Mouse (Mus musculus) forebrain, embryonic 14.5 days (tissue): ENCODE measurements around the gene Mettl3. TPM values are rescaled to one million over a fixed set of nuclear protein-coding genes. Genes with fewer than 3 reads are reported as not detected.
A peak's percentile ranks its signal among the peaks of the same experiment; 100 is the strongest.
"Not testable (repeated sequence)": the region's sequence is repeated elsewhere in the genome, so short reads cannot be mapped to it uniquely, and the experiment has no call there.

Source experiments
- ATAC-seq: fragments of 200-750 bp; cut with Nextera tagmentation; 2 replicates; pipeline ENCODE4 v1.8.0; 2017; ENCODE audit warnings: mild to moderate bottlenecking, moderate library complexity
- DNase-seq: peaks from one replicate; pipeline ENCODE4 v3.0.0-alpha.2; 2015; ENCODE audit warnings: low spot score
- H3K27ac ChIP-seq: fragments of 300-500 bp; sonication (generic); 2 replicates; pipeline ENCODE4 v1.5.1; 2014; ENCODE audit warnings: low read depth, mild to moderate bottlenecking, control low read depth, low read length, moderate library complexity
- H3K27me3 ChIP-seq: fragments of 300-500 bp; sonication (generic); replicated peaks from 2 replicates; pipeline ENCODE4 v1.6.1; 2014; ENCODE audit warnings: low read length, control low read depth, mixed read lengths; ENCODE audit not compliant: control insufficient read depth, insufficient read depth
- H3K36me3 ChIP-seq: fragments of 300-500 bp; sonication (generic); 2 replicates; pipeline ENCODE4 v1.6.1; 2014; ENCODE audit warnings: low read length, control low read depth; ENCODE audit not compliant: control insufficient read depth, insufficient read depth
- H3K4me1 ChIP-seq: fragments of 300-500 bp; sonication (generic); 2 replicates; pipeline ENCODE4 v1.6.1; 2014; ENCODE audit warnings: antibody characterized with exemption, low read length, control low read depth; ENCODE audit not compliant: control insufficient read depth, insufficient read depth
- H3K4me2 ChIP-seq: fragments of 300-500 bp; sonication (generic); 2 replicates; pipeline ENCODE4 v1.6.1; 2014; ENCODE audit warnings: mild to moderate bottlenecking, control low read depth, low read length
- H3K4me3 ChIP-seq: fragments of 300-500 bp; sonication (generic); 2 replicates; pipeline ENCODE4 v1.5.1; 2014; ENCODE audit warnings: low read depth, low read length, control low read depth
- H3K9ac ChIP-seq: fragments of 300-500 bp; sonication (generic); 2 replicates; pipeline ENCODE4 v1.6.1; 2014; ENCODE audit warnings: mild to moderate bottlenecking, low read length, control low read depth, moderate library complexity
- H3K9me3 ChIP-seq: fragments of 300-500 bp; sonication (generic); replicated peaks from 2 replicates; pipeline ENCODE4 v1.6.1; 2016; ENCODE audit warnings: low read length, control low read depth, mixed read lengths; ENCODE audit not compliant: control insufficient read depth
- WGBS: fragments of 180-500 bp; shearing (Covaris S2); extraction: QIAGEN DNeasy Blood & Tissue Kit; methylation state at CpG from one replicate; pipeline ENCODE4 v1.1.7; 2014; 5-methylcytosine and 5-hydroxymethylcytosine counted together
- polyA plus RNA-seq: library from polyadenylated mRNA; unstranded; fragments of >200 nt; fragmentation: Nextera tagmentation; extraction: Ambion mirVana; gene quantifications from 2 replicates; pipeline ENCODE4 v1.2.1, GENCODE M21; 2014

Gene Mettl3
- polyA plus RNA-seq, 1 experiment from 2014 or later: 46.9 TPM

GRCm38 (mm10) chr14:52306100-52306499 is 1.2 kb upstream of the Mettl3 start:
- ATAC-seq (no peak), DNase-seq (no peak)
- H3K27ac ChIP-seq: no peak overlapping the region
- no peaks in the 10 kb centered on the region for H3K9me3 ChIP-seq
- no peaks in the 10 kb centered on the region for H3K27me3 ChIP-seq
- H3K9ac ChIP-seq: no peak overlapping the region
- H3K4me1 ChIP-seq: peaks cover 6% of the 10 kb centered on the region
- WGBS: 95% methylated on average over 2 of the region's 2 CpGs
- H3K4me2 ChIP-seq: no peak overlapping the region
- no peak overlapping the region for H3K4me3 ChIP-seq
- H3K36me3 ChIP-seq: peaks cover 2% of the 10 kb centered on the region; the same call in 1 of the 2 replicates

- not testable (repeated sequence) for H3K27ac ChIP-seq, H3K4me1 ChIP-seq, ATAC-seq, H3K9ac ChIP-seq, DNase-seq, H3K4me3 ChIP-seq, H3K27me3 ChIP-seq, H3K9me3 ChIP-seq
- 77% methylated on average over 3 of the region's 3 CpGs for WGBS
- Histone ChIP-seq H3K36me3 (peaks cover 21% of the 10 kb centered on the region), H3K4me2 (peak overlapping the region; percentile 78; the same call in 1 of the 2 replicates)
These were observed 1.4 kb downstream of the Mettl3 start for GRCm38 (mm10) chr14:52303517-52303916.

DNA sequence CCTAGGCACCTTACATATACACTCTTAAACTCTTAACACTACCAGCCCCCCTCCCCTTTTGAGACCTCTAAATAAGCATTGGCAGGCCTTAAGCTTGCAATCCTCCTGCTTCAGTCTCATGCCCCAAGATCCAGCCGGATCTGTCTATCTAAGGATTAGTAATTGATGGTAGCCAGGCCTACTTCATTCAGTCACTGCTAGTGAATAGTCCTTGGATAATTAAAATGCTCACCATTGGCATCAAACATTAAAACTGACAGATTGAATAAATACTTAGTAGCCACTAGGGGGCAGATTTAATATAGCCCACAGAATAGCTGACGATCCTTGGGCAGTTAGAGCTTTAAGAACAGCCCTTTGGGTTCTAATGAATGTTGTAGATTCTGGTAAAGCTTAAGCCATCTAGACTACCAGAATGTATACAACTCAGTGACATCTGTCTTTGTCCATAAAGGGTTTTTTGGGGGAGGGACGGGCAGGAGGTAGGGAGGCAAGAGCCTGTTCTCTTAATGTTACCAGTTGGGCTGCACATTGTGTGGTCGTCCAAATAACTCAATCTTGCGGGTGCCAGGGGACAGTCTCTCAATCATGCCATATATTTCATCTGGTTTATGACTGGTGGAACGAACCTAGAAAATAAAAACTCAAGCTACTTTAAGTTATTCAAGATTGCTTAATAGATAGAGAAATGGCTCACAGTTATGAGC is 9.2 kb downstream of the Mettl3 start:
- H3K4me3 ChIP-seq: no peak overlapping the region
- no peaks in the 10 kb centered on the region for H3K9me3 ChIP-seq
- WGBS: 64% methylated on average over 6 of the region's 6 CpGs
- peaks cover 86% of the 10 kb centered on the region for H3K36me3 ChIP-seq
- H3K4me1 ChIP-seq: no peaks in the 10 kb centered on the region
- peak; percentile 85 for DNase-seq
- H3K27ac ChIP-seq: no peak overlapping the region
- peak; percentile 63 for ATAC-seq
- no peak overlapping the region for H3K4me2 ChIP-seq
- H3K9ac ChIP-seq: no peak overlapping the region
- H3K27me3 ChIP-seq: no peaks in the 10 kb centered on the region

DNA sequence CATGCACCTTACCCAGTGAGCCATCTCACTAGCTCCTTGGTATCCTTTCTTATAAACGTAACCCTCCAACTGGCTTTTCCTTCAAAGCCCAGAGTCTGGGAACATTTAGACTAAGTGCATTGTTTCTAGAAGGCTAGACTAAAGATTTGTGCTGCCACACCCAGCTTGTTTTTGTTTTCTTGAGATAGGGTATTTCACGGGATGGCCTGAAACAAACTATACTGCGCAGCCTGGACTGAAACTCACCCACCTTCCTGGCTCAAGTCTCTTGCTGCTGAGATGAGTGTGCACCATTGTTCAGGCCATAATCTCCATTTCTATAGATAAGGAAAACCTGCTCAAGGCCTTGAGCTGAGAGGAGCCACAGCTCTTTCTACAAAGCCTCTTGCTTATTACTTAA is 20.7 kb downstream of the Mettl3 start:
- no peaks in the 10 kb centered on the region for H3K27me3 ChIP-seq
- no peak overlapping the region for H3K4me2 ChIP-seq
- peaks cover 5% of the 10 kb centered on the region; the same call in 1 of the 2 replicates for H3K4me1 ChIP-seq
- no peak overlapping the region for H3K4me3 ChIP-seq
- ATAC-seq (no peak), DNase-seq (no peak)
- H3K9ac ChIP-seq: no peak overlapping the region
- WGBS: 95% methylated on average over 3 of the region's 3 CpGs
- H3K27ac ChIP-seq: no peak overlapping the region
- no peaks in the 10 kb centered on the region for H3K9me3 ChIP-seq
- H3K36me3 ChIP-seq: peaks cover 33% of the 10 kb centered on the region

DNA sequence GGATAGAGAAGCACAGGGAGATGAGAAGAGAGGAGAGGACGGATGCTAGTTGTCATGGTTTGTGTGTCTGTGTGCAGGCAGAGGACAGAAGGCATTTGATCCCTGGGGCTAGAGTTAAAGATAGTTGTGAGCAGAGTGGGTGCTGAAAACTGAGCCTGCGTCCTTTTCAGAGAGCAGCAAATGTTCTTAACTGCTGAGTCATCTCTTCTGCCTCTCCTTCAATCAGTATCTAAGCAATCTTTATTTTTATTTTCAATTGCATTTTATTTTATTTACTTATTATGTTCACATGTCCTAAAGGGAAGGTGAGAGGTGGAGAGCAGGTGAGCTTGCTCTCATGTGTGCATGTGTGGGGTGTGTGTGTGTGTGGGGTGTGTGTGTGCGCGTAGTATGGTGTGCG is 21.3 kb downstream of the Mettl3 start:
- DNase-seq (no peak), ATAC-seq (no peak)
- 97% methylated on average over 5 of the region's 5 CpGs for WGBS
- Histone ChIP-seq H3K27ac (no peak overlapping the region), H3K4me2 (no peak overlapping the region), H3K4me3 (no peak overlapping the region), H3K4me1 (peaks cover 5% of the 10 kb centered on the region; the same call in 1 of the 2 replicates), H3K9ac (no peak overlapping the region), H3K27me3 (no peaks in the 10 kb centered on the region), H3K36me3 (peaks cover 30% of the 10 kb centered on the region), H3K9me3 (no peaks in the 10 kb centered on the region)

GRCm38 (mm10) chr14:52279747-52280120 is 25.2 kb downstream of the Mettl3 start:
- ATAC-seq: peak; percentile 30
- peaks cover 5% of the 10 kb centered on the region; the same call in 1 of the 2 replicates for H3K4me1 ChIP-seq
- no peak for DNase-seq
- H3K36me3 ChIP-seq: peaks cover 4% of the 10 kb centered on the region
- no peaks in the 10 kb centered on the region for H3K27me3 ChIP-seq
- peak overlapping the region; percentile 68 for H3K4me2 ChIP-seq
- peak overlapping the region; percentile 82 for H3K9ac ChIP-seq
- WGBS: under 1% methylated on average over 18 of the region's 21 CpGs
- peak overlapping the region; percentile 80 for H3K27ac ChIP-seq
- H3K4me3 ChIP-seq: peak overlapping the region; percentile 86
- no peaks in the 10 kb centered on the region for H3K9me3 ChIP-seq

DNA sequence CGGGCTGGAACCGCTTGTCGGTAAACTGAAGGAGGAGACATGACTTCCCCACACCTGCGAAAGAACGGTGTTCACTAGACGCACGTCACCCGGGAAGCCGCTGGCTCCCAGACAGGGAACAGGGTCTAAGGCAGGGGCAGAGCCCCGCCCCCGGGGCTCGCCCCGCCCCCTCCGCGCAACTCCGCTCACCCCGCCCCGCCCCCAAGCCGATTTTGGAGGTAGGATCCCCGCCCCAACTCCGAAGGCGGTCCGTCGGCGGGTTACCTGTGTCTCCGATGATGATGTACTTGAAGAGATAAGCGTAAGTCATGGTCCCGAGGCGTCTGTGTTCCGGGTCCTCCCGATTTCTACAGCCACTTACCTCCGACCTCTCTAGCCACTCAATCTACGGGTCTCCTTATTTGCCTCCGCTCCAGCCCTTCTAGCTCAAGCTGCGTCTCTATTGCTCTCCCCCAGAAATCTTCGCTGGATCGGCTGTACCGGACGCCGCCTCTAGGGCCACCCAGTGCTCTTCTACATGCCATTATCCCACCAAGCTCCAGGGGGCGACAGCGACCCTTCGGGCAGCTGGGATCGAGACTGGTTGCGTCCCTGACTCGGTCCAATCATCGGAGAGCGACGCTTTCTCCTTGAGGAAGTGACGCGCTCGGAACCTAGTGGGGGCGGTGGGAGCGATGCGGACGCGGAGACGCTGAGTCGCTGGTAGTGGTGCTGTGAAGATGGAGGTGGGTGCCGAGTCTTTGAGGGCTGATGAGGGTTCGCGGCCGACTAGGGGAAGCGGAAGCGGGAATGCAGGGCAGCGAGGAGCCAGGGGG is 25.8 kb downstream of the Mettl3 start, which contains the start of the genes Tox4 and Rab2b:
TSS of gene Tox4 (plus strand) at position 215 of the 815 bp plus-strand sequence.
TSS of gene Rab2b (minus strand) at position 614 of the 815 bp plus-strand sequence.
- WGBS: under 1% methylated on average over 64 of the region's 66 CpGs
- H3K4me1 ChIP-seq: peaks cover 5% of the 10 kb centered on the region; the same call in 1 of the 2 replicates
- H3K9me3 ChIP-seq: no peaks in the 10 kb centered on the region

DNA sequence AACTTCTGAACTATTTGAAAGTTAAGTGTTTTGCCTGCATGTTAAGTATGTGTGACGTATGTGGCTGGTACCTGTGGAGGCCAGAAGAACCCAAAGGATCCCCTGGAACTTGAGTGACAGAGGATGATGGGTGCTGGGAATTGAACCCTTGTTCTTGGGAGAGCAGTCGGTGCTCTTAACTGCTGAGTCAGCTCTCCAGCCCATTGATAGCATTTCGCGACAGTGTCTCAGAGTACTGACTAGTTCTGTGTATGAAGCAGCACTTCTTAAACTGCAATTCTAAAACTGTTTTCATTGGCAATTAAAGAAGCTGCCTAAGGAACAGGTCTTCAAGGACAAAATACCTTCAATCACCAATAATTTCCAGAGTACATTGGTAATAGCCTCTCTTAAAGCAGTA is 27.7 kb downstream of the Mettl3 start:
- Histone ChIP-seq H3K4me2 (no peak overlapping the region), H3K36me3 (peaks cover 21% of the 10 kb centered on the region), H3K27me3 (no peaks in the 10 kb centered on the region), H3K9ac (no peak overlapping the region), H3K4me1 (peaks cover 5% of the 10 kb centered on the region; the same call in 1 of the 2 replicates), H3K9me3 (no peaks in the 10 kb centered on the region), H3K27ac (no peak overlapping the region), H3K4me3 (no peak overlapping the region)
- 91% methylated on average over 4 of the region's 4 CpGs for WGBS
- ATAC-seq: no peak
- no peak for DNase-seq

More for the DNA sequence above, 25.8 kb downstream of the Mettl3 start, which contains the start of the genes Tox4 and Rab2b:
- DNase-seq (peak; percentile 99), ATAC-seq (peak; percentile 98)
- H3K27ac ChIP-seq: peak within 1 kb of the TSS; percentile 80
- no peaks in the 10 kb centered on the region for H3K27me3 ChIP-seq
- peaks cover 9% of the 10 kb centered on the region for H3K36me3 ChIP-seq
- peak within 1 kb of the TSS; percentile 86 for H3K4me3 ChIP-seq
- H3K9ac ChIP-seq: peak within 1 kb of the TSS; percentile 82
- peak within 1 kb of the TSS; percentile 68 for H3K4me2 ChIP-seq
